Mouse (Mus musculus): ENCODE results near the gene Auh.

Auh gene

DNA sequence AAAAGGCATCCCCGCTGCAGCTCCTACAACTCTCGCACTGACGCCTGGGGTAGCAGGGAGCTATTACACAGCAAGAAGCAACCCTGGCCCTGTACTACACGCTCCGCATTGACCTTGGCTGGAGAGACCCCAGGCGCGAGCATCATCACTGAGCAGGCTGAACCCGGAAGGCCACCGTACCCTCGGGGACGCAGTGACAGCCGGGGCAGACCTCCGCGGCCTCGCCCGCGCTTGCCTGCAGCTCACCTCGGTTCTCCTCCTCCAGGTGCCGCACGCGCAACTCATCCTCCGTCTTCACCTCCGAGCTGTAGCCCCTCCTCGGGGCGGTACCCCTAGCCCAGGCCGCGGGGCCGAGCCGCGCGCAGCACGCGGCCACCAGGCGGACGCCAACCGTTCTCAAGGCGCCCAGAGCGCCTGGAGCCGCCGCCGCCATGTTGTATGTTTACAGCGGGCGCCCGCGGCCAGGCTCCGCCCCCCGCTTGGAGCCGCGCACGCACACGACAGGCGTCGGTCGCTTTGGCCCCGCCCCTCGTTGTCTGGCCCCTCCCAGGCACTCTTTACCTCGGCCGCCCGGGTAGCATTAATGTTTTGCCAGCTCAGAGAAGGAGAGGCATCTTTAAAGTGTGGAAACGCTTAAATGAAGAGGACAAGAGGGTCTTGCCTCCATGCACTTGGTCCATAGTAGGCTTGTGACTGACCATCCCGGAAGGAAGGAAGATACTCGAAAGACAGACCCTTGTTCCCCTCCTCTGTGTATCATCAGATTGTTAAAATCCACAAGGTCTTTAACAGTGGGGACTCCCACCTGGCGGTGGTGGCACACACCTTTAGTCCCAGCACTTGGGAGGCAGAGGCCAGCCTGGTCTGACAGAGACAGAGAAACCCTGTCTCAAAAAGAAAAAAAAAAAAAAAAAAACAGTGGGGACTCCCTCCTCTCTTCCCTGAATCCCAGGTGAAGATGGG, at the start of gene Auh:
Gene Auh, minus strand, starts transcription at position 473 of the 963 bp plus-strand sequence.
- peak; percentile 93 for DNase-seq (ENCODE audit: low spot score)

DNA sequence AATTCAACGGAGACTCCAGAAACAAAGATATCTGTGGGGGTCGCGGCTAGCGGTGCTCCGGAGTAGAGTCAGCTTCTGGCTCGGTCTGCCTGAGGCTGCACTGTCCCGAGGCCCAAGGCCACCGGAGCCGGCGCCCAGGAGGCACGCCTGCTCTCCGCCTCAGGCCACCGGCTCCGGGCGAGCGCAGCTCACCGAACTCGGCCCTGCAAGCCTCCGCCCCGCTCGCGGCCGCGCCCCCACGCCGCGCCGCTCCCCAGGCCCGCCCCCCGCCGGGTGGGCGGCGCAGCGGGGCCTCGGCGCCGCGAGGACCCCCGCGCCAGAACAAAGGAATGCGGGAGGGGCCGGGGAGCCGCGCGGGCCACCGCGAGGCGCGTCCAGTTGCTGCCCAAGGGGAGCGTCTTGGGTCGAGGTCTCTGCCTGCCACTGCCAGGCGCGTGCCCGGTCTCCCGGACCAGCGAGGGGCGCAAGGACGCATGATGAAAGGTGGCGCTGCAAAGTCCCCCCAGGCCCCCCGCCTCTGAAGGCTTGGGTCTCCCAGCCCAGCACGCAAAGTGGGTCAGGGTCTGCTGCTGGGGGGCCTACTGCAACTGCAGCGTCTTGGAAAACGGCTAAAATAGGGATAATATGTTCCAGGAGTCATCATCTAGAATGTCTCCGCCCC, 49.0 kb upstream of the Auh start:
- peak; percentile 50 for DNase-seq (ENCODE audit: low spot score)

GRCm38 (mm10) chr13:52977757-52978156, 48.3 kb upstream of the Auh start:
- no peak for DNase-seq (ENCODE audit: low spot score)

DNA sequence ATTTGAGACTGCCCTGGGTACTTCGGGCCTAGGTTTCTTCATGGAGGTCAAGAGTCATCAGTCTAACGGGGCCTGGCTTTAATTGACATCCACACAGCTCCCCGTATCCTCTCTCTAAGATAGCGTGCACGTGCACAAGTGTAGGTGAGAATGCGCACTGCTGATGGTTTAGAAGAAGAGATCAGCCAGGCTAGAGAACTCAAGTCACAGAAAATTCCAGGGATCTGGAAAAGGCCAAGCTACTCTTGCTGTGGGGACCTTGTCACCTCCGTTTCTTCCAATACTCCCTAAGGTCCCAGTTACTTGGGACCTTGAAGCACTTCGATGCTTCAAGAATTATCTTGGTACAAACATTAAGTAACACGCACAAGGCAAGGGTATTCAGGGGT, 47.7 kb upstream of the Auh start:
- DNase-seq (ENCODE audit: low spot score) = no peak

- DNase-seq (ENCODE audit: low spot score) = peak; percentile 18
Observed at GRCm38 (mm10) chr13:52976510-52977220, 47.2 kb upstream of the Auh start.

DNA sequence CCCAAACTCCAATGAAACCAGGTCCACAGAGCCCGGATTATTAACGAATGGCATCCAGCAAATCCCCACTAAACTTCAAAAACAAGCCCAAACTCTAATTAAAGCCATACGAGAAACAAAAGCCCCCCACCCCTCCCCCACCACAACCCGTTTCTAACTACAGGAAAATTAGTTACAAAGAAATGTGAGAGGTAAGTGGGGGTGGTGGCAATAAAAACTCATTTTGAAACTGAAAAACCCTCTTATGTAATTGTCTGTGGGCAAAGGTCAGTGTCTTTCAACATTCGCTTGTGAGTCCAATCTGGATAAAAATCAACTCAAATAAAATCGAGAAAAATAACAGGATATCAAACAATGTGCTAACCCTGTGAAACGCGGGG, 46.6 kb upstream of the Auh start:
- no peak for DNase-seq (ENCODE audit: low spot score)

DNA sequence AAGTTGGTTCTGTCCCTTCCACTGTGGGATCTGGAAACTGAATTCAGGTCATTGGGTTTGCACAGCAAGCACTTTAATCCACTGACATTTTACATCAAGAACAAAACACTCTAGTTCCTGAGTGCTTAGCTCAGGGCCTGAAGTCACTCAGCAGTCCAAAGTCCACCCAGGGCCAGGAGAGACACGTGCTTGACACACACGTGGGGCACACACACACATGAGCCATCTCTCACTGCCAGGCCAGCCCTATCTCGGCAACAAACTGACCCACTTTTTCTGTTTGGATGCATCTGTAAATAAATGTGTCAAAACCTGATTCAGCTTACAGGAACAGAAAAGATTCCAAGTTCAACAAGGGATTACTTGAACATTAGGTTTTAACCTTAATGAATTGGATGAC, 45.2 kb upstream of the Auh start:
- DNase-seq (ENCODE audit: low spot score) = no peak

GRCm38 (mm10) chr13:52973427-52973826, 43.9 kb upstream of the Auh start:
- no peak for DNase-seq (ENCODE audit: low spot score)

DNA sequence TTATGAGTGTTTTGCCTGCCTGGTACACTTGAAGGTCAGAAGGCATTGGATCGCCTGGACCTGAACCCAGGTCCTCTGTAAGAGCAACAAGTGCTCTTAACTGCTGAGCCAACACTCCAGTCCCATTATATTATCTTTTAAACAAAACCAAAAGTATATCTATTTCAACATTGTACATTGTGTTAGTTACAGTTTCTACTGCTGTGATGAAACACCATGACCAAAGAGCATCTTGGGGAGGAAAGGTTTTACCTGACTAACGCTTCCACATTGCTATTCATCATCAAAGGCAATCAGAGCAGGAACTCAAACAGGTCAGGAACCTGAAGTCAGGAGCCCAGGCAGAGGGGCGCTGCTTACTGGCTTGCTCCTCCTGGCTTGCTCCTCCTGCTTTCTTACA, 43.1 kb upstream of the Auh start:
- DNase-seq (ENCODE audit: low spot score) = no peak

GRCm38 (mm10) chr13:52970876-52971275, 41.4 kb upstream of the Auh start:
- no peak for DNase-seq (ENCODE audit: low spot score)

- DNase-seq (ENCODE audit: low spot score) = no peak
Observed at GRCm38 (mm10) chr13:52962922-52963321, 33.4 kb upstream of the Auh start.

DNA sequence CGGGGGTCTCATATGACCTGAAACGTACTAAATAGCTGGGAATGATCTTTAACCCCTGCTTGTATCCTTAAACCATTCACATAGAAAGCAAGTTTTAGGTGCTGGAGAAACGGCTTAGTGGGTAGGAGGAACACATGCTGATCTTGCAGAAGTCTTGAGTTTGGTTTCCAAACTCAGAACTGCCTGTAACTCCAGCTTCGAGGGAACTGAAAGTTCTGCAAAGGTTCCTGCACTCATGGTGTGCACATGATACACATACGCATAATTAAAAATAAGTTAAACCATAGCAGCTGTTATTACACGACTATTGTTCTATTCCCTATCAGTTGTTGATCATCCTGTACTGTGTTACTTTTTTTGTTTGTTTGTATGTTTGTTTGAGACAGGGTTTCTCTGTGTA, 32.9 kb upstream of the Auh start:
- no peak for DNase-seq (ENCODE audit: low spot score)

GRCm38 (mm10) chr13:52953779-52954553, 24.5 kb upstream of the Auh start:
- DNase-seq (ENCODE audit: low spot score) = no peak

GRCm38 (mm10) chr13:52949211-52949610, 19.7 kb upstream of the Auh start:
- DNase-seq (ENCODE audit: low spot score) = no peak

DNA sequence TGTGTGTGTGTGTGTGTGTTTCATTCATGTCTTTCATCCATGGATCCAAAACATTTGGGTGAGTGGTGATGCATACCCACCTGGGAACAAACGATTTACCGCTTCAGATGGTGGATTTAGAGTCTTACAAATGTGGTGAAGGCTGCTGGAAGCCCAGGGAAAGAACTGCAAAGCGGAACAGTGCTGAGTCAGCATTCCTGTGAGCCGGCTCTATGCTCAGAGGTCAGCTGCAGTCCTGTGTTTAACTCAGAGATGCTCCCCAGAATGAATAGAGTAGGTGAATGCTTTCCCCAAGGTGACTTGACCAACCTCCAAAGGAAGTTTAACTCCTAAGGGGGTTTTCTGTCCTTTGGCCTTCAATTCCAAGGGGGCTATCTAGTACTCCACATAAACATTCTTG, 18.1 kb upstream of the Auh start:
- no peak for DNase-seq (ENCODE audit: low spot score)

- DNase-seq (ENCODE audit: low spot score) = no peak
Observed at GRCm38 (mm10) chr13:52945769-52946168, 16.3 kb upstream of the Auh start.

DNA sequence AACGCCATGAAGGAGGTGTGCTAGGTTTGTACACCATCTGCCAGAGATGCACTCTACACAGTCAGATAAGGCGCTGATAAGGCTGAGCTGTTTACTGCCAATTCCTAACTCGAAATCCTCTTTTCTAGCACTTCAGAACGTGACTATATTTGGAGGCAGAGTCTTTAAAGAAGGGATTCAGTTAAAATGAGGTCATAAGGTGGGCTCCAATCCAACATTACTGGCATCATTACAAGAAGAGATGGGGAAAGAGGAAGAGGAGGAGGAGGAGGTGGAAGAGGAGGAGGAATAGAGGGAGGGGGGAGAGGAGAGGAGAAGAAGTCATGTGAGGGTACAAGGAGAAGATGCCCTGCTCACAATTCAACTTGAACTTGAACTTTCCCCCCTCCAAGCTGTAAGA, 14.6 kb upstream of the Auh start:
- no peak for DNase-seq (ENCODE audit: low spot score)

DNA sequence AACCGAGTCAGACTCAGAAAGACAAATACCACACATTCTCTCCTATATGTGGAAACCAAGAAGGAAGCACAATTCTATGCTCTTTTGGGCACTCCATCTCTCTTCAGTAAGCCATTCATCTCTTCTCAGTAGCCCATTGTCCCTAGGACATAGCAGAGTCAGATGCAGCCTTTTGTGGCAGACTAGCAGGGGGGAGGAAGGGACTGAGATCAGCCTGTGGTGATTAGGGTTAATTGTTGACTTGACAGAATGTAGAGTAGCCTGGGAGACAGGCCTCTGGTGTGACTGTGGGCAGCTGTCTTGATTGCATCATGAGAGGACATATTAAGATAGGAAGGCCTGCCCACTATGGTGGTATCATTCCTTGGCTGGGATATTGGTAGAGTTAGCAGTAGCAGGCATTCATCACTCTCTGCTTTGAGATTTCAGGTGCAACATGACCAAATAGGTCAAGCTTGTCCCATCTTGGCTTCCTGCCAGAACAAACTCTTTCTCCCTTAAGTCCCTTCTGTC, 13.5 kb upstream of the Auh start:
- DNase-seq (ENCODE audit: low spot score) = no peak

- DNase-seq (ENCODE audit: low spot score) = no peak
Observed at GRCm38 (mm10) chr13:52940956-52941355, 11.5 kb upstream of the Auh start.

DNA sequence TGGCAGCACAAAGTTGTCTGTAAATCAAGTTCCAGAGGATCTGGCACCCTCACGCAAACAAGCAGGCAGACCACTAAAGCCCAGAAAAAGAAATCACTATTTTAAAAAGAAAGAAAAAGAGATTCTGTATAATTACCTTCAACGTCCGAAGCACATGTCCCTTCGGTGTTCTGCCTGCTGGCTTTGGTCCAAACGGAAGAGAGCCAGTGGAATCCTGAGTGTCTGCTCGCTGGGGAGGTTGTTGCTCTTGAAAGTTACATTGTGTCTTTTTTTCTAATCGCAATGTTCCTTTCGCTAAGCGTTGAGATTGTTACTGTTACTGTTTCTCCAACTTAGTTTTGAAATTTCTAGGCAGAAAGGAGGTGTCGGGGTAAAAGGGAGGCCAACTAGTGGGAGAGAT, 1.1 kb upstream of the Auh start:
- no peak for DNase-seq (ENCODE audit: low spot score)

- no peak for DNase-seq (ENCODE audit: low spot score)
Observed at GRCm38 (mm10) chr13:52928392-52928791, 1.1 kb downstream of the Auh start.

DNA sequence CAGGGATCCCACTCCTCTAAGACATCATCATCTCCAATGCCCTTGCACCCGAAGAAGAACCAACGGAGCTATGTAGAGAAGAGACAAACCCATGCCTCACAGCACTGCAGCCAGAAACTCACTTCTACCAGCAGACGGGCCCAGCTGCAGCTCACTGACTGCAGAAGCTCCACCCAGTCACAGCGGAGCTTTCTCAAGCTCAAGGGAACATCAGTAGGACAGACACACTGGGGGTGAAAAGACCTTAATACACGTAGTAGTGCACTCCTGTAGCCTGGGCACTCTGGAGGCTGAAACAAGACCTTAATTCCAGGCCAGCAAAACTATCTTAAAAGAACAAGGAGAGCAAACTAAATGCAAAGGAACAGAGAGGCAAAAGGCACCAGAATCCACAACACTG, 5.0 kb downstream of the Auh start:
- DNase-seq (ENCODE audit: low spot score) = no peak

Data from embryo, embryonic 10 days (tissue).